Mouse (Mus musculus) ES-Bruce4 (cell line): Measurements from ENCODE around the gene Rere.

Experiments used
- CTCF ChIP-seq: IDR thresholded peaks from one replicate; pipeline ENCODE4 v1.8.1; 2011; ENCODE audit warnings: low read depth, low read length
- EP300 ChIP-seq: IDR thresholded peaks from 2 replicates; pipeline ENCODE4 v1.6.1; 2011; ENCODE audit warnings: low read depth, low read length; ENCODE audit not compliant: insufficient read depth
- POLR2A ChIP-seq: IDR thresholded peaks from one replicate; pipeline ENCODE4 v1.8.1; 2011; ENCODE audit warnings: low read length; ENCODE audit not compliant: insufficient read depth

GRCm38 (mm10) chr4:150347387-150347672 is 65.9 kb downstream of the Rere start:
- TF ChIP-seq POLR2A: no peak
- TF ChIP-seq CTCF: no peak
- TF ChIP-seq EP300: no peak
